Mouse (Mus musculus) limb, embryonic 11.5 days (tissue): ENCODE results near the gene Mast1. TPM values are rescaled to one million over a fixed set of nuclear protein-coding genes. Genes with fewer than 3 reads are reported as not detected.

Experiments
- ATAC-seq: fragments of 200-750 bp; cut with Nextera tagmentation; 2 replicates; pipeline ENCODE4 v1.8.0; 2017; ENCODE audit warnings: low read depth; ENCODE audit not compliant: insufficient number of reproducible peaks, low FRiP score, low TSS enrichment
- DNase-seq: peaks from one replicate; pipeline ENCODE4 v3.0.0-alpha.2; 2015; ENCODE audit warnings: low spot score
- H3K27ac ChIP-seq: fragments of 300-500 bp; sonication (generic); replicated peaks from 2 replicates; pipeline ENCODE4 v1.5.1; 2014; ENCODE audit warnings: low read depth, mild to moderate bottlenecking, low read length
- H3K27me3 ChIP-seq: fragments of 300-500 bp; sonication (generic); 2 replicates; pipeline ENCODE4 v1.6.1; 2014; ENCODE audit warnings: mild to moderate bottlenecking, low read length, mixed read lengths; ENCODE audit not compliant: control insufficient read depth, insufficient read depth
- H3K36me3 ChIP-seq: fragments of 300-500 bp; sonication (generic); 2 replicates; pipeline ENCODE4 v1.6.1; 2014; ENCODE audit warnings: mild to moderate bottlenecking, low read length, moderate library complexity, mixed read lengths; ENCODE audit not compliant: control insufficient read depth, insufficient read depth
- H3K4me1 ChIP-seq: fragments of 300-500 bp; sonication (generic); 2 replicates; pipeline ENCODE4 v1.6.1; 2014; ENCODE audit warnings: low read length, mixed read lengths; ENCODE audit not compliant: control insufficient read depth, insufficient read depth
- H3K4me2 ChIP-seq: fragments of 300-500 bp; sonication (generic); 2 replicates; pipeline ENCODE4 v1.6.1; 2014; ENCODE audit warnings: low read depth, mild to moderate bottlenecking, moderate library complexity; ENCODE audit not compliant: severe bottlenecking
- H3K4me3 ChIP-seq: fragments of 300-500 bp; sonication (generic); 2 replicates; pipeline ENCODE4 v1.5.1; 2014; ENCODE audit warnings: low read depth, low read length
- H3K9ac ChIP-seq: fragments of 300-500 bp; sonication (generic); 2 replicates; pipeline ENCODE4 v1.6.1; 2014; ENCODE audit warnings: mild to moderate bottlenecking, low read length
- H3K9me3 ChIP-seq: fragments of 300-500 bp; sonication (generic); 2 replicates; pipeline ENCODE4 v1.6.1; 2016; ENCODE audit warnings: low read length; ENCODE audit not compliant: control insufficient read depth
- WGBS: fragments of 180-500 bp; shearing (Covaris S2); extraction: QIAGEN DNeasy Blood & Tissue Kit; methylation state at CpG from one replicate; pipeline ENCODE4 v1.1.7; 2014; 5-methylcytosine and 5-hydroxymethylcytosine counted together
- polyA plus RNA-seq: library from polyadenylated mRNA; unstranded; fragments of >200 nt; fragmentation: Nextera tagmentation; extraction: Ambion mirVana; gene quantifications from 2 replicates; pipeline ENCODE4 v1.2.1, GENCODE M21; 2014

Gene Mast1
- polyA plus RNA-seq, 1 experiment from 2014 or later = 0.17 TPM

- Histone ChIP-seq H3K9me3 (no peaks in the 10 kb centered on the region), H3K4me2 (no peak overlapping the region), H3K4me3 (no peak overlapping the region), H3K27me3 (peaks cover 14% of the 10 kb centered on the region; the same call in 1 of the 2 replicates), H3K27ac (no peak overlapping the region), H3K36me3 (no peaks in the 10 kb centered on the region), H3K9ac (no peak overlapping the region), H3K4me1 (0 out of 2 replicates have a peak, but pooled peaks cover 2% of the 10 kb centered on the region)
- WGBS = 69% methylated on average over 7 of the region's 7 CpGs
- ATAC-seq = no peak
- no peak for DNase-seq
These were observed 11.6 kb downstream of the Mast1 start for GRCm38 (mm10) chr8:84925557-84925956.

- DNase-seq = no peak
- H3K9me3 ChIP-seq = no peaks in the 10 kb centered on the region
- no peak overlapping the region for H3K4me3 ChIP-seq
- H3K9ac ChIP-seq = no peak overlapping the region
- WGBS = 87% methylated on average over 2 of the region's 2 CpGs
- no peaks in the 10 kb centered on the region for H3K36me3 ChIP-seq
- peaks cover 12% of the 10 kb centered on the region for H3K27me3 ChIP-seq
- no peak overlapping the region for H3K4me2 ChIP-seq
- no peaks in the 10 kb centered on the region for H3K4me1 ChIP-seq
- no peak overlapping the region for H3K27ac ChIP-seq
- no peak for ATAC-seq
These were observed 15.6 kb downstream of the Mast1 start for GRCm38 (mm10) chr8:84921596-84921995.

GRCm38 (mm10) chr8:84918646-84919045, 18.5 kb downstream of the Mast1 start:
- Histone ChIP-seq H3K9me3 (no peaks in the 10 kb centered on the region), H3K4me1 (no peaks in the 10 kb centered on the region), H3K9ac (no peak overlapping the region), H3K4me2 (no peak overlapping the region), H3K4me3 (no peak overlapping the region), H3K27ac (no peak overlapping the region), H3K27me3 (peaks cover 18% of the 10 kb centered on the region), H3K36me3 (no peaks in the 10 kb centered on the region)
- 88% methylated on average over 15 of the region's 15 CpGs for WGBS
- ATAC-seq (no peak), DNase-seq (no peak)

- WGBS = 28% methylated on average over 20 of the region's 20 CpGs
- no peak for DNase-seq
- Histone ChIP-seq H3K9ac (no peak overlapping the region), H3K27ac (no peak overlapping the region), H3K9me3 (no peaks in the 10 kb centered on the region), H3K27me3 (peaks cover 25% of the 10 kb centered on the region), H3K36me3 (no peaks in the 10 kb centered on the region), H3K4me3 (no peak overlapping the region), H3K4me1 (peaks cover 2% of the 10 kb centered on the region), H3K4me2 (no peak overlapping the region)
- no peak for ATAC-seq
These were observed 19.4 kb downstream of the Mast1 start for GRCm38 (mm10) chr8:84917781-84918180.

DNA sequence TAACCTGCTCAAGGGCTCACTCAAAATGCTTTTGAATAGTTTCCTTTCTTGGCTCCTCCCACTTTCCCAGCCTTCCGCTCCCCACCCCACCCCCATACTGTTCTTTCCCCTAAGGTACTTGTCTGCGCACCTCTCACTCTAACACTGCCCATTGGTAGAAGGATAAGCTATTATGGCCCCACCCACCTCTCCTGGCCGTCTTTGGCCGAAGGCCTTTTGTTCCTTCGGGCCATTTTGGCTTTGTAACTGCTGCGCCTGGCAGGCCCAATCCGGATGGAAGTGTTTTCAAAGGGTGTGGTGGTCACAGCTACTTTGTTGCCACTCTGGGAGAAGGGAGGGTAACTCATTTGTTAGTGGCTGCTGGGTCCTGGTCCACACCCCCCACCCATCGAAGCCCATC, 21.9 kb downstream of the Mast1 start:
- Histone ChIP-seq H3K36me3 (no peaks in the 10 kb centered on the region), H3K9ac (no peak overlapping the region), H3K4me2 (no peak overlapping the region), H3K27me3 (peaks cover 47% of the 10 kb centered on the region), H3K9me3 (no peaks in the 10 kb centered on the region), H3K4me1 (peaks cover 5% of the 10 kb centered on the region), H3K4me3 (no peak overlapping the region), H3K27ac (no peak overlapping the region)
- ATAC-seq (no peak), DNase-seq (no peak)
- WGBS = 88% methylated on average over 8 of the region's 8 CpGs

- H3K4me3 ChIP-seq = no peak overlapping the region
- H3K36me3 ChIP-seq = no peaks in the 10 kb centered on the region
- no peaks in the 10 kb centered on the region for H3K9me3 ChIP-seq
- no peak for ATAC-seq
- H3K27me3 ChIP-seq = peaks cover 52% of the 10 kb centered on the region
- no peak overlapping the region for H3K27ac ChIP-seq
- H3K4me1 ChIP-seq = peaks cover 11% of the 10 kb centered on the region
- H3K4me2 ChIP-seq = no peak overlapping the region
- WGBS = 38% methylated on average over 4 of the region's 4 CpGs
- H3K9ac ChIP-seq = no peak overlapping the region
- peak; percentile 47 for DNase-seq
These were observed 23.2 kb downstream of the Mast1 start for GRCm38 (mm10) chr8:84913960-84914359.

- WGBS = 10% methylated on average over 9 of the region's 9 CpGs
- Histone ChIP-seq H3K27ac (no peak overlapping the region), H3K36me3 (no peaks in the 10 kb centered on the region), H3K4me1 (peaks cover 14% of the 10 kb centered on the region), H3K27me3 (peaks cover 52% of the 10 kb centered on the region), H3K9me3 (no peaks in the 10 kb centered on the region), H3K4me2 (peak overlapping the region; percentile 84), H3K9ac (peak overlapping the region; percentile 40; the same call in 1 of the 2 replicates), H3K4me3 (peak overlapping the region; percentile 35)
- ATAC-seq (no peak), DNase-seq (no peak)
These were observed 23.7 kb downstream of the Mast1 start for GRCm38 (mm10) chr8:84913502-84913900.

DNA sequence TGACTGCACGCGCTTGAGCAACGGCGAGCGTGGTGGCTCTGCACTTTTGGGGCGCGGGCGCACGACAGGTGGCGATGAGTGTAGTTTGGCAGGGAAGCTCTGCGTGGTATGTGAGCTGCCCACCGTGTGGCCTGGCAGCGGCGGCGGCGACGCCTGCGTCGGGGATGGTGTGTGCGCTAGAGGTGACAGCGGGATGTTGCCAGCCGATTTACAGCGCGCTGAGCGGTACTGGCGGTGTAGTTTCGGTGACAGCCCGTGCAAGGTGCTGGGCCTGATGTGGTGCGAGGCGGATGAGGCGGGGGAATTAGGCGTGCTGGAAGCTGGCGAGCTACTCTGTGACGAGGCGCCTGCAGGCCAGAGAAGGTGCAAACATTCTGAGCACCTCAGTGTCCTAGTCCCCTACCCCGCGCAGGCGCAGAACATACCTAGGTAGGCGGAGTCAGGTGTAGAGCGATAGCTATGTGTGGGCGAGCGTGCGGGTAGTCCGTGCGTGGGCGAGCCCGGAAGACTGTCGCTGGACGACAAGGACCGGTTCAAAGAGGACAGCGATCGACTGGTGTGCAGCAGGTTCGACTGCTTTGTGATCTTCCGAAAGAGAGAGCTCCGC, 24.2 kb downstream of the Mast1 start:
- Histone ChIP-seq H3K4me1 (peaks cover 14% of the 10 kb centered on the region), H3K9ac (peak overlapping the region; percentile 40), H3K4me3 (peak overlapping the region; percentile 35), H3K27me3 (peaks cover 47% of the 10 kb centered on the region), H3K9me3 (no peaks in the 10 kb centered on the region), H3K36me3 (no peaks in the 10 kb centered on the region), H3K4me2 (peak overlapping the region; percentile 84), H3K27ac (no peak overlapping the region)
- 2% methylated on average over 55 of the region's 55 CpGs for WGBS
- peak; percentile 77 for DNase-seq
- no peak for ATAC-seq

DNA sequence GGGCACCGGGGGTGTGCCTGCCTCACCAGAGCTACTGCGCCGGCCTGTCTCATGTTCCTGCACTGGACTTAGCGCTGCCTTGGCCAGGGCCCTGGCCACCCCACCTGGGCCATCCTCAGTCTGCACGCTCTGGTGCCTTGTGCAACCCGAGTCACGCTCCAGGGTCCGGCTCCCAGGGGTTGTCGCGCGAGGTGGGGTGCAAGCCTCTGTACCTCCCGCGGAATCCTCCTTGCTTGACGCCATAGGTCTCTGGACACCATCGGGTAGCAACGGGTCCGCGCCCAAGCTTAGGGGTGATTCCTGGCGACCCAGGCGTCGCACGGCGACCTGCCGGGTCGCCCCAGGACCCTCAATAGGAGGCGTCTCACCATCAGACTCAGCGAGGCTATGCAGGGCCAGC, 24.8 kb downstream of the Mast1 start:
- Histone ChIP-seq H3K4me2 (peak overlapping the region; percentile 84), H3K27me3 (peaks cover 42% of the 10 kb centered on the region), H3K4me3 (peak overlapping the region; percentile 35), H3K4me1 (peaks cover 14% of the 10 kb centered on the region), H3K36me3 (no peaks in the 10 kb centered on the region), H3K27ac (no peak overlapping the region), H3K9me3 (no peaks in the 10 kb centered on the region), H3K9ac (peak overlapping the region; percentile 40; the same call in 1 of the 2 replicates)
- ATAC-seq = no peak
- 22% methylated on average over 26 of the region's 27 CpGs for WGBS
- DNase-seq = no peak
